Mouse (Mus musculus): ENCODE data around the gene Coro1b.

- peak; percentile 15; the same call in 1 of the 2 replicates for TF ChIP-seq CTCF (IDR thresholded peaks at IDR 0.05; ENCODE audit: control insufficient read depth, insufficient read depth, low read length)
- TF ChIP-seq POLR2A (IDR thresholded peaks at IDR 0.05; ENCODE audit: borderline replicate concordance, control insufficient read depth, low read depth, low read length) = no peak
Observed at GRCm38 (mm10) chr19:4203148-4203547, 54.7 kb downstream of the Coro1b start.

All from bone marrow, adult 2 months (tissue).